Mouse (Mus musculus) MEL (cell line): Measurements from ENCODE around the gene Chrnd. TPM values are rescaled to one million over a fixed set of nuclear protein-coding genes. Genes with fewer than 3 reads are reported as not detected.

Experiments used
- DNase-seq: peaks from one replicate; pipeline ENCODE4 v3.0.0; 2011; ENCODE audit warnings: low read depth, low spot score
- H3K27ac ChIP-seq: 2 replicates; pipeline ENCODE4 v1.5.1; 2012; ENCODE audit warnings: low read depth, mild to moderate bottlenecking, control low read depth, low read length, moderate library complexity; ENCODE audit not compliant: control insufficient read depth
- H3K27me3 ChIP-seq, 2 experiments: fragments of 150-350 bp in 1 of 2; sonication (generic) in 1 of 2; 2 replicates each; pipeline ENCODE4 v1.6.1; 2012; ENCODE audit warnings: low read length in 2 of 2, mild to moderate bottlenecking in 2 of 2, improper control_type of control experiment in 1 of 2, moderate library complexity in 1 of 2; ENCODE audit not compliant: insufficient read depth in 2 of 2, control insufficient read depth in 1 of 2
- H3K36me3 ChIP-seq, 2 experiments: 2 replicates each; pipeline ENCODE4 v1.6.1; 2012 to 2014; ENCODE audit warnings: low read length in 2 of 2, improper control_type of control experiment in 1 of 2, inconsistent platforms in 1 of 2, mild to moderate bottlenecking in 1 of 2; ENCODE audit not compliant: insufficient read depth in 2 of 2, control insufficient read depth in 1 of 2
- H3K4me1 ChIP-seq, 2 experiments: fragments of 150-350 bp in 1 of 2; sonication (generic) in 1 of 2; 2 replicates each; pipeline ENCODE4 v1.6.1; 2012; ENCODE audit warnings: low read length in 2 of 2, improper control_type of control experiment in 1 of 2, mild to moderate bottlenecking in 1 of 2; ENCODE audit not compliant: insufficient read depth in 2 of 2, control insufficient read depth in 1 of 2
- H3K4me3 ChIP-seq, 2 experiments: fragments of 150-350 bp in 1 of 2; sonication (generic) in 1 of 2; 2 replicates each; pipeline ENCODE4 v1.5.1; 2012; ENCODE audit warnings: low read depth in 2 of 2, low read length in 2 of 2, mild to moderate bottlenecking in 2 of 2, moderate library complexity in 2 of 2, control low read depth in 1 of 2, improper control_type of control experiment in 1 of 2; ENCODE audit not compliant: control insufficient read depth in 1 of 2, insufficient read depth in 1 of 2
- H3K79me2 ChIP-seq: 2 replicates; pipeline ENCODE4 v1.6.1; 2012; ENCODE audit warnings: mild to moderate bottlenecking, low read length, moderate library complexity; ENCODE audit not compliant: control insufficient read depth, poor library complexity, insufficient read depth
- H3K9ac ChIP-seq: 2 replicates; pipeline ENCODE4 v1.6.1; 2012; ENCODE audit warnings: low read depth, mild to moderate bottlenecking, control low read depth, low read length, moderate library complexity; ENCODE audit not compliant: control insufficient read depth, poor library complexity, severe bottlenecking
- H3K9me3 ChIP-seq: fragments of 150-350 bp; sonication (generic); replicated peaks from 2 replicates; pipeline ENCODE4 v1.6.1; 2012; ENCODE audit warnings: mild to moderate bottlenecking, low read length, improper control_type of control experiment, moderate library complexity; ENCODE audit not compliant: insufficient read depth
- BHLHE40 ChIP-seq: IDR thresholded peaks from 2 replicates; pipeline ENCODE4 v1.6.1; 2012; ENCODE audit warnings: low read depth, mild to moderate bottlenecking, inconsistent platforms, low read length, improper control_type of control experiment, borderline replicate concordance
- CHD1 ChIP-seq: IDR thresholded peaks from 2 replicates; pipeline ENCODE4 v1.6.1; 2012; ENCODE audit warnings: low read depth, mild to moderate bottlenecking, inconsistent platforms, low read length, improper control_type of control experiment
- CHD2 ChIP-seq: IDR thresholded peaks from 2 replicates; pipeline ENCODE4 v1.6.1; 2011; ENCODE audit warnings: low read length, improper control_type of control experiment
- CTCF ChIP-seq, 3 experiments: IDR thresholded peaks in 2 of 3; conservative IDR thresholded peaks in 1 of 3; 2 replicates each; pipeline ENCODE4 v1.5.1; 2011 to 2012; ENCODE audit warnings: low read length in 3 of 3, low read depth in 2 of 3, mild to moderate bottlenecking in 2 of 3, improper control_type of control experiment in 1 of 3, inconsistent platforms in 1 of 3, mixed read lengths in 1 of 3, moderate library complexity in 1 of 3; ENCODE audit not compliant: control insufficient read depth in 1 of 3, insufficient read depth in 1 of 3, poor library complexity in 1 of 3, severe bottlenecking in 1 of 3
- E2F4 ChIP-seq: IDR thresholded peaks from 2 replicates; pipeline ENCODE4 v1.6.1; 2011; ENCODE audit warnings: low read depth, low read length, improper control_type of control experiment, borderline replicate concordance
- EP300 ChIP-seq, 2 experiments: IDR thresholded peaks; 2 replicates each; pipeline ENCODE4 v1.6.1; 2011; ENCODE audit warnings: improper control_type of control experiment in 2 of 2, low read length in 2 of 2, low read depth in 1 of 2, mild to moderate bottlenecking in 1 of 2
- ETS1 ChIP-seq: IDR thresholded peaks from 2 replicates; pipeline ENCODE4 v1.6.1; 2012; ENCODE audit warnings: low read depth, mild to moderate bottlenecking, inconsistent platforms, low read length, improper control_type of control experiment, moderate library complexity
- GATA1 ChIP-seq: IDR thresholded peaks from 2 replicates; pipeline ENCODE4 v1.6.1; 2011; ENCODE audit warnings: low read depth, low read length, improper control_type of control experiment
- HCFC1 ChIP-seq: IDR thresholded peaks from 2 replicates; pipeline ENCODE4 v1.6.1; 2012; ENCODE audit warnings: low read depth, mild to moderate bottlenecking, inconsistent platforms, low read length, improper control_type of control experiment, moderate library complexity
- MAFK ChIP-seq: IDR thresholded peaks from 2 replicates; pipeline ENCODE4 v1.6.1; 2011; ENCODE audit warnings: low read depth, mild to moderate bottlenecking, low read length, improper control_type of control experiment, borderline replicate concordance
- MAZ ChIP-seq: IDR thresholded peaks from 2 replicates; pipeline ENCODE4 v1.6.1; 2012; ENCODE audit warnings: low read depth, mild to moderate bottlenecking, inconsistent platforms, low read length, improper control_type of control experiment
- MEF2A ChIP-seq: IDR thresholded peaks from 2 replicates; pipeline ENCODE4 v1.6.1; 2014; ENCODE audit warnings: low read depth, mild to moderate bottlenecking, inconsistent platforms, low read length, improper control_type of control experiment; ENCODE audit not compliant: poor library complexity, insufficient replicate concordance, severe bottlenecking; ENCODE audit errors: extremely low read depth
- MYC ChIP-seq: IDR thresholded peaks from 2 replicates; pipeline ENCODE4 v1.6.1; 2011; ENCODE audit warnings: low read depth, mild to moderate bottlenecking, low read length, improper control_type of control experiment, moderate library complexity
- NELFE ChIP-seq: IDR thresholded peaks from 2 replicates; pipeline ENCODE4 v1.6.1; 2011; ENCODE audit warnings: low read depth, low read length, improper control_type of control experiment
- POLR2A ChIP-seq, 2 experiments: IDR thresholded peaks; 2 replicates each; pipeline ENCODE4 v1.6.1; 2011 to 2012; ENCODE audit warnings: low read length in 2 of 2, mild to moderate bottlenecking in 2 of 2, control low read depth in 1 of 2, improper control_type of control experiment in 1 of 2, low read depth in 1 of 2, moderate library complexity in 1 of 2; ENCODE audit not compliant: control insufficient read depth in 1 of 2, insufficient read depth in 1 of 2, poor library complexity in 1 of 2
- POLR2AphosphoS2 ChIP-seq: IDR thresholded peaks from 2 replicates; pipeline ENCODE4 v1.6.1; 2011; ENCODE audit warnings: low read length, improper control_type of control experiment
- POLR2AphosphoS5 ChIP-seq: IDR thresholded peaks from 2 replicates; pipeline ENCODE4 v1.6.1; 2012; ENCODE audit warnings: low read depth, borderline replicate concordance, mild to moderate bottlenecking, inconsistent platforms, low read length, moderate library complexity, mixed read lengths
- SIN3A ChIP-seq: IDR thresholded peaks from 2 replicates; pipeline ENCODE4 v1.6.1; 2012; ENCODE audit warnings: low read length, improper control_type of control experiment, inconsistent platforms
- SMC3 ChIP-seq: IDR thresholded peaks from 2 replicates; pipeline ENCODE4 v1.6.1; 2011; ENCODE audit warnings: low read depth, low read length, improper control_type of control experiment
- TAL1 ChIP-seq: IDR thresholded peaks from 2 replicates; pipeline ENCODE4 v1.6.1; 2012; ENCODE audit warnings: mild to moderate bottlenecking, inconsistent platforms, low read length, moderate library complexity, mixed read lengths
- USF2 ChIP-seq, 2 experiments: IDR thresholded peaks; 2 replicates each; pipeline ENCODE4 v1.6.1; 2011 to 2012; ENCODE audit warnings: improper control_type of control experiment in 2 of 2, low read length in 2 of 2, borderline replicate concordance in 1 of 2, inconsistent platforms in 1 of 2, low read depth in 1 of 2, mild to moderate bottlenecking in 1 of 2; ENCODE audit not compliant: insufficient read depth in 1 of 2
- ZC3H11A ChIP-seq: IDR thresholded peaks from 2 replicates; pipeline ENCODE4 v1.6.1; 2012; ENCODE audit warnings: low read depth, mild to moderate bottlenecking, inconsistent platforms, low read length, improper control_type of control experiment
- ZNF384 ChIP-seq: IDR thresholded peaks from 2 replicates; pipeline ENCODE4 v1.6.1; 2012; ENCODE audit warnings: low read depth, mild to moderate bottlenecking, inconsistent platforms, low read length, improper control_type of control experiment
- polyA plus RNA-seq, 2 experiments: library from polyadenylated mRNA; stranded (reverse) in 1 of 2; unstranded in 1 of 2; fragments of >175 nt in 1 of 2; fragments of >200 nt in 1 of 2; gene quantifications; 2 replicates each; pipeline versions ENCODE4 v1.2.1 to v1.2.4; 2012; ENCODE audit warnings: low replicate concordance in 2 of 2, low read depth in 1 of 2; ENCODE audit not compliant: insufficient read length in 2 of 2, insufficient read depth in 1 of 2, missing spikeins in 1 of 2
- total RNA-seq: library from RNA; depleted of rRNA; stranded (reverse); fragments of 300-350 nt; gene quantifications from 2 replicates; pipeline ENCODE4 v1.2.3, GENCODE M21; 2012

Gene Chrnd
- total and polyA plus RNA-seq, 3 experiments = not detected

- H3K4me1 ChIP-seq = peaks cover 0 to 4% of the 10 kb centered on the region in 2 experiments; a peak in 1 of 4 replicates
- H3K4me3 ChIP-seq = no peak overlapping the region
- H3K79me2 ChIP-seq = no peaks in the 10 kb centered on the region
- no peak for DNase-seq
- peaks cover 0 to 5% of the 10 kb centered on the region in 2 experiments; a peak in 2 of 4 replicates for H3K36me3 ChIP-seq
- TF ChIP-seq USF2 (IDR thresholded peaks at IDR 0.05; ENCODE audit: borderline replicate concordance in 1 of 2, insufficient read depth in 1 of 2, low read depth in 1 of 2, low read length in 2 of 2) (no peak), MYC (no peak), SIN3A (no peak), MEF2A (no peak), POLR2AphosphoS2 (no peak), CHD2 (no peak), ZNF384 (no peak), BHLHE40 (no peak), MAZ (no peak), MAFK (no peak), ETS1 (no peak), GATA1 (no peak), HCFC1 (no peak), EP300 (IDR thresholded peaks at IDR 0.05; ENCODE audit: low read depth in 1 of 2, low read length in 2 of 2) (no peak)
- TF ChIP-seq, all 39 proteins: peak for 0
- Histone ChIP-seq H3K9ac (no peak overlapping the region), H3K9me3 (no peaks in the 10 kb centered on the region), H3K27ac (no peak overlapping the region), H3K27me3 (peaks cover 2% of the 10 kb centered on the region in 2 experiments; a peak in 2 of 4 replicates)
Observed at GRCm38 (mm10) chr1:87171312-87171711, 19.1 kb upstream of the Chrnd start.

- Histone ChIP-seq H3K36me3 (peaks cover 0 to 5% of the 10 kb centered on the region in 2 experiments; a peak in 2 of 4 replicates), H3K27me3 (peaks cover 0 to 2% of the 10 kb centered on the region in 2 experiments; a peak in 1 of 4 replicates), H3K27ac (no peak overlapping the region), H3K9me3 (no peaks in the 10 kb centered on the region), H3K9ac (no peak overlapping the region), H3K4me3 (no peak overlapping the region), H3K4me1 (peaks cover 0 to 4% of the 10 kb centered on the region in 2 experiments; a peak in 1 of 4 replicates), H3K79me2 (no peaks in the 10 kb centered on the region)
- no peak for DNase-seq
- TF ChIP-seq CHD1 (no peak), TAL1 (no peak), SMC3 (no peak), POLR2A (IDR thresholded peaks at IDR 0.05; ENCODE audit: control insufficient read depth in 1 of 2, insufficient read depth in 1 of 2, low read depth in 1 of 2, low read length in 2 of 2, poor library complexity in 1 of 2) (no peak), POLR2AphosphoS2 (no peak), ZNF384 (no peak), NELFE (no peak), POLR2AphosphoS5 (no peak), CTCF (IDR thresholded peaks at IDR 0.05 in 2 of 3, conservative IDR thresholded peaks at IDR 0.05 in 1 of 3; ENCODE audit: control insufficient read depth in 1 of 3, insufficient read depth in 1 of 3, low read depth in 2 of 3, low read length in 3 of 3, poor library complexity in 1 of 3, severe bottlenecking in 1 of 3) (no peak), SIN3A (no peak), ZC3H11A (no peak), E2F4 (no peak)
Observed at GRCm38 (mm10) chr1:87172316-87172715, 18.1 kb upstream of the Chrnd start.
